Mouse (Mus musculus): ENCODE results near the gene Foxi3. TPM values are rescaled to one million over a fixed set of nuclear protein-coding genes. Genes with fewer than 3 reads are reported as not detected.

Gene Foxi3
- polyA plus RNA-seq, 1 experiment: not detected

DNA sequence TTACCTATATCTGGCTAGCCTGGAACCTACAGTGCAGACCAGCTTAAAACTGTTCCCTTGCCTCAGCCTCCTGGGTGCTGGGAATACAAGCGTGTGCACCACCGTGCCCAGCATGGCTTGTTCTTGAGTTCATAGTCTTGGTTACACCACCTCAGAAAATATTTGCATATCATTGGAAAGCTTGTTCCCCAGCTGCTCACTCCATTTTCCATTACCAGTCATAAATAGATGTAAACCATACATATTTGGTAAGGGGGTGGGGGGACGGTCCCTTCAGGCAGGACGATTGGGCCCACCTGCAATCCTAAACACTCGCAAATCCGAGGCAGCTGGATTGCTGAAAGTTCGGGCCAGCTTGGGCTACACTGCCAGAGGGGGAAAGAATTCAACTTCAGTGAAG, 3.1 kb upstream of the Foxi3 start:
- 78% methylated on average over 7 of the region's 7 CpGs for WGBS
- Histone ChIP-seq H3K27ac (ENCODE audit: insufficient read depth, low read depth, low read length) (no peak overlapping the region), H3K4me1 (ENCODE audit: control insufficient read depth, insufficient read depth, low read length) (peaks cover 12% of the 10 kb centered on the region), H3K4me3 (ENCODE audit: insufficient read depth, low read depth, low read length) (no peak overlapping the region)
- no peak for TF ChIP-seq POLR2A (IDR thresholded peaks at IDR 0.05; ENCODE audit: insufficient read depth, low read depth, low read length)
- TF ChIP-seq CTCF (IDR thresholded peaks at IDR 0.05; ENCODE audit: insufficient read depth, low read depth, low read length): no peak

DNA sequence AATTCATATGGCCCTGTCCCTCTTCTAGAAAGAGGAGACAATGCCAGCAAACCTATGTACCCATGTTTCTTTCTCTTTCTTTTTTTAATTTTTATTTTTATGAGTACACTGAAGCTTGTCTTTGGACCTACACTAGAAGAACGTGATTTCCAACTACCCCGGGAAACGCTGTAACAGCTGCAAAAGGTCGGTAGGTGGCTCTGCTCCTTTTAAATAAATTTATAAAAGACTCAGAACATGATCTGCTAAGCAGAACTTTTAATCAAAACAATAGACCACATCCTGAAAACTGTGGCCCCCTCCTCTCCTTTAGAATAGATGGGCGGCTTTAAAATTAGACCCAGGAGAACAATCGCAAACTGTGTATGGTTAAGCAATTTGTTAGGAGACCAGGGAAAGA, 2.3 kb upstream of the Foxi3 start:
- H3K27ac ChIP-seq (ENCODE audit: insufficient read depth, low read depth, low read length): no peak overlapping the region
- 14% methylated on average over 6 of the region's 6 CpGs for WGBS
- H3K4me1 ChIP-seq (ENCODE audit: control insufficient read depth, insufficient read depth, low read length): peaks cover 12% of the 10 kb centered on the region
- TF ChIP-seq CTCF (IDR thresholded peaks at IDR 0.05; ENCODE audit: insufficient read depth, low read depth, low read length): no peak
- no peak for TF ChIP-seq POLR2A (IDR thresholded peaks at IDR 0.05; ENCODE audit: insufficient read depth, low read depth, low read length)
- H3K4me3 ChIP-seq (ENCODE audit: insufficient read depth, low read depth, low read length): no peak overlapping the region

DNA sequence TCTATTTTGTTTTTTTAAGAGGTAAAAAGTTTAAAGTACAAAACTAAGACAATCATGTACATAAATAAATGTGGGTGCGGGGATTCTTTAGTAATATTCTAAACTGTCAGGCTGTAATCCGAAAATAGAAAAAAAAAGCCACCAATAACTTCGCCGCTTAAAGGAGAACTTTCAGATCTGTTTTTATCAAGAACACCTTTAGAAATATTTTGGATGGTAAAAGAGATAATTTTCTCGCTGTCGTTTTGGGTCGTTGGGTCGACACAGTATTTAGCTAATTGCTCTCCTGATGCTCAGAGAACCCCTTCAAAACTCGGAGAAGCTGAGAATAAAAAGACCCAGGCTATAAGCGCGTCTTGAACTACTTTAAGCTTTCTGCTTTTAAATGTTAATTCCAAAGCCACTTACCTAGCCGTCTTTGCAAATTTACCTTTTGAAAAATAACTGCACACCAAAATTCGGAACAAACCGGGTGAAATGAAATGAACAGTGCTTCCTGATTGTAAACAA, 985 bp upstream of the Foxi3 start:
- no peak overlapping the region for H3K4me3 ChIP-seq (ENCODE audit: insufficient read depth, low read depth, low read length)
- 6% methylated on average over 14 of the region's 14 CpGs for WGBS
- H3K4me1 ChIP-seq (ENCODE audit: control insufficient read depth, insufficient read depth, low read length): peaks cover 12% of the 10 kb centered on the region
- TF ChIP-seq CTCF (IDR thresholded peaks at IDR 0.05; ENCODE audit: insufficient read depth, low read depth, low read length) (no peak), POLR2A (IDR thresholded peaks at IDR 0.05; ENCODE audit: insufficient read depth, low read depth, low read length) (no peak)
- H3K27ac ChIP-seq (ENCODE audit: insufficient read depth, low read depth, low read length): no peak overlapping the region

DNA sequence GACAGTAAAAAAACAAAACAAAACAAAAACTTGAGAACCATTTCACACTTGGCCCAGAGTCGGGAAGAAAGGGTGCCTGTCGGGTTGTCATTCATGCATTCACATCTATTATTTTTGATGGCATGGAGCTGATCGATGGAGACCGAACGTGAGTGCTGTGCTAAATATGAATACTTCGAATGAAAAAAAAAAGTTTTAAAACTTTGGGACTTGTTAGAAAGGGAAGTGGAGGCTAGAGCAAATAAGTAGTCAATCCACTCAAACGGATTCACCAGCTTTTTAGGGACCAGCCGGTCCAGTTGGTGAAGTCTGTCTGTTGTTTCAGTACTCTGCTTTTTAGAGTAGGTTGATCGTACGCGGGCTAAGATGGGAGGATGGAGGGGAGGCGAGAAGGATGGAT, 490 bp upstream of the Foxi3 start:
- WGBS: 4% methylated on average over 12 of the region's 12 CpGs

DNA sequence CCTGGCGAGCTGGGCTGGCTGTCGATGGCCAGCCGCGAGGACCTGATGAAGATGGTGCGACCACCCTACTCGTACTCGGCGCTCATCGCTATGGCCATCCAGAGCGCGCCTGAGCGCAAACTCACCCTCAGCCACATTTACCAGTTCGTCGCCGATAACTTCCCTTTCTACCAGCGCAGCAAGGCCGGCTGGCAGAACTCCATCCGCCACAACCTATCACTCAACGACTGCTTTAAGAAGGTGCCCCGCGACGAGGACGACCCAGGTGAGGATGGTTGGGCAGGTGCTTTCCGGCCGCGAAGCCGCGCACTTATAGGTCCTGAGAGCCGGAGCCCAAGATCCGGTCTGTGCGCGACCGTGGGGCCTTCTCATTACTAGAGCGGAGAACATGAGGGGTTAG, 605 bp downstream of the Foxi3 start:
- 2% methylated on average over 34 of the region's 34 CpGs for WGBS
- TF ChIP-seq POLR2A (IDR thresholded peaks at IDR 0.05; ENCODE audit: insufficient read depth, low read depth, low read length): no peak
- no peak for TF ChIP-seq CTCF (IDR thresholded peaks at IDR 0.05; ENCODE audit: insufficient read depth, low read depth, low read length)
- Histone ChIP-seq H3K4me3 (ENCODE audit: insufficient read depth, low read depth, low read length) (no peak overlapping the region; the same call in 1 of the 2 replicates), H3K27ac (ENCODE audit: insufficient read depth, low read depth, low read length) (no peak overlapping the region), H3K4me1 (ENCODE audit: control insufficient read depth, insufficient read depth, low read length) (peaks cover 12% of the 10 kb centered on the region)

More for the DNA sequence above, 490 bp upstream of the Foxi3 start:
- Histone ChIP-seq H3K27ac (ENCODE audit: insufficient read depth, low read depth, low read length) (no peak overlapping the region), H3K4me1 (ENCODE audit: control insufficient read depth, insufficient read depth, low read length) (peaks cover 12% of the 10 kb centered on the region), H3K4me3 (ENCODE audit: insufficient read depth, low read depth, low read length) (no peak overlapping the region)
- no peak for TF ChIP-seq CTCF (IDR thresholded peaks at IDR 0.05; ENCODE audit: insufficient read depth, low read depth, low read length)

DNA sequence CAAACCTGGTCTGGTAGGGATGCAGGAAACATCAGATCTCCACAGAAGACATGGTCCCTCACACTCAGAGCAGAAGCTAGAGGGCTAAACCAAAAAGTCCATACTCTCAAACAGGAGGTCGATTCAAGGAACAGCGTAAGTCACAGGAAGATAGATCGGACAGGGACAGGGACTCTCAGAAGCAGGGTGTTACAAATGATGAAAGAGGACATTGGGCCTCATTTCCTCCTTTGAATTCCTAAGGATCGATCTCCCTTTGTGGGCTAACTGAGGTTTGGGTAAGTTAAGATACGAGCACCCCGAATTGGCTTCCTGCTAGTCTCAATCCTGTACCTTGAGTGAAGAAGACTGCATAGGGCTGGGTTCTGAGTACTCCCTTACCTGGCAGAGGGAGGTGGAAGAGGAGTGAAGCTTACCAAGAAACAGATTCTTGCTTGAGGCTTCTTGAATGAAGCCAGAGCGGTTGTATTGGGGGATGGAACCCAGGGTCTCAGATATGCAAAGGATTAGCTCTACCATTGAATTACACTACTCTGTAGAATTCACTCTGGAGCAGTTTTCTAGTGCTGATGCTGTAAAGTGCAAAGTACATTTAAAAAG, 1.1 kb downstream of the Foxi3 start:
- Histone ChIP-seq H3K27ac (ENCODE audit: insufficient read depth, low read depth, low read length) (no peak overlapping the region), H3K4me3 (ENCODE audit: insufficient read depth, low read depth, low read length) (no peak overlapping the region), H3K4me1 (ENCODE audit: control insufficient read depth, insufficient read depth, low read length) (peaks cover 12% of the 10 kb centered on the region)
- TF ChIP-seq POLR2A (IDR thresholded peaks at IDR 0.05; ENCODE audit: insufficient read depth, low read depth, low read length) (no peak), CTCF (IDR thresholded peaks at IDR 0.05; ENCODE audit: insufficient read depth, low read depth, low read length) (no peak)
- 26% methylated on average over 7 of the region's 7 CpGs for WGBS

DNA sequence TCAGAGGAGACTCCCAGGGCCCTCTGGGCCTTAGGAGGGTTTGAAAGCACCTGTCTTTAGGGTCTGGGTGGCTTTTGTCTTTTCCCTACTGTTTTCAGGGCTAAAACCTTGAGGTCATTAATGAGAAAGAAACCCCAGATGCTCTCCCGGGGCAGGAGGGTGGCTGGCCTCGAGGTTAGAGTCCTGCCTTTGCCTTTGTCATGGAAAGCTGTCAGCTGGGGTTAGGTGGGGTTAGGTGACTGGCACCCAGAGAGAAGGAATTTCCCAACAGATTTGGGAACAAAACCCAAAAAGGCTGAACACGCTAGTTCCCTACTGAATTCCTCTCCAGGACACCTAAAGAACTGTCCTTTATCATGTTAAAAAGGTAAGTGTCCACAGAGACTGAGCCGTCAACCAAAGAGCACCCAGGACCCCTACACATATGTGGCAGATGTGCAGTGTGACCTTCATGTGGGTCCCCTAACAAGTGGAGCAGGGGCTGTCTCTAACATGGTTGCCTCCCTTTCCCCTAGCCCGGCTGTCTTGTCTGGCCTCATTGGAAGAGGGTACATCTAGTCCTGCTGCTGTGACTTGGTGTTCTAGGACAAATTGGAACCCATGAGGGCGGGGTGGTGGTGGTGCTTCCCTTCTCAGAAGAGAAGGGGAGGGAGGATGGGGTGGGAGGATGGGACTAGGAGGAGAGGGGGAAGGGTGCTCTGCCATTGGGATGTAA, 7.9 kb downstream of the Foxi3 start:
- no peak overlapping the region for H3K27ac ChIP-seq (ENCODE audit: insufficient read depth, low read depth, low read length)
- TF ChIP-seq POLR2A (IDR thresholded peaks at IDR 0.05; ENCODE audit: insufficient read depth, low read depth, low read length) (no peak), CTCF (IDR thresholded peaks at IDR 0.05; ENCODE audit: insufficient read depth, low read depth, low read length) (no peak)
- H3K4me1 ChIP-seq (ENCODE audit: control insufficient read depth, insufficient read depth, low read length): peaks cover 5% of the 10 kb centered on the region; the same call in 1 of the 2 replicates
- no peak overlapping the region for H3K4me3 ChIP-seq (ENCODE audit: insufficient read depth, low read depth, low read length)
- WGBS: 67% methylated on average over 6 of the region's 6 CpGs

DNA sequence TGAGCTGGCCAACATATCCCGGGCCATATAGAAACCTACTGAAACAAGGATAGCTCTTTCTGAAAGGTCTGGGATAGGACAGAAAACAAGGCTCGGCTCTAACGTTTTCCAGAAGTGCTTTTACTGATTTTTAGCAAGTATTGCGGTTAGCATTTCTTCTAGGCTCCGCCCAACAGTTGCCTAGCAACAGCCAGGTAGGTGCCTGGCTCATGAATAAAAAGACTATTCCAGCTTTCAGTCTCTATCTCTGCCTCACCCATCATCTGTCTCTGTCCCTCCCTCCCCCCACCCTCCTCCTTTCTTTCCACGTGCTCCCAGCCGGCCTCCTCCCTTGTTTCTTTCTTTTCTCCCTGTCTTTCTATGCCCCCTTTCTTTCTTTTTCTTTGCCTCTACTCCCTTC, 9.4 kb downstream of the Foxi3 start:
- 44% methylated on average over 7 of the region's 7 CpGs for WGBS
- TF ChIP-seq CTCF (IDR thresholded peaks at IDR 0.05; ENCODE audit: insufficient read depth, low read depth, low read length) (no peak), POLR2A (IDR thresholded peaks at IDR 0.05; ENCODE audit: insufficient read depth, low read depth, low read length) (no peak)
- Histone ChIP-seq H3K4me1 (ENCODE audit: control insufficient read depth, insufficient read depth, low read length) (peaks cover 5% of the 10 kb centered on the region; the same call in 1 of the 2 replicates), H3K4me3 (ENCODE audit: insufficient read depth, low read depth, low read length) (no peak overlapping the region), H3K27ac (ENCODE audit: insufficient read depth, low read depth, low read length) (no peak overlapping the region)

DNA sequence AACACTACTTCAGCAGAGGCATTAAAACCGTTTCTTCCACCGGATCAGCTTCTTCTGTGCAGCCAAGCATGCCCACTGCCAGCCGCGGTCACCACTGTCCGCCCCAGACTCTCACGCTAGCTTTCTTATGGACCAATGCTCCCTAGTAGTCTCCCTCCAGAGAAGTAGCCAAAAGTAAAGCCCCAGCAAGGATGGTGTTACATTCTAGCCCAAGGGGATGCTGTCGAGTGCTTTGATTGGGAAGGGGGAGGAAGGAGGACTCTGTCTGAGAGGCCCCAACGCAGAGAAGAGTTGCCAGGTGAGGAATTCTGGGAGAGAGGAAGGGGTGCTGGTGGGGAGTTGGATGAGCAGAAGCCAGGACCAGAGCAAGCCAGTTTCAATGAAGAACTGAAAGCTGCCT, 11.1 kb downstream of the Foxi3 start:
- TF ChIP-seq CTCF (IDR thresholded peaks at IDR 0.05; ENCODE audit: insufficient read depth, low read depth, low read length) (no peak), POLR2A (IDR thresholded peaks at IDR 0.05; ENCODE audit: insufficient read depth, low read depth, low read length) (no peak)
- WGBS: 4% methylated on average over 8 of the region's 8 CpGs
- peaks cover 5% of the 10 kb centered on the region; the same call in 1 of the 2 replicates for H3K4me1 ChIP-seq (ENCODE audit: control insufficient read depth, insufficient read depth, low read length)
- H3K4me3 ChIP-seq (ENCODE audit: insufficient read depth, low read depth, low read length): no peak overlapping the region
- no peak overlapping the region for H3K27ac ChIP-seq (ENCODE audit: insufficient read depth, low read depth, low read length)

Measured in olfactory bulb, adult 2 months (tissue).